Mouse (Mus musculus) liver, embryonic 11.5 days (tissue): ENCODE measurements at regions not wholly inside any gene's neighbourhood (a gene's known extent, or its start where the extent isn't known, plus 50 kb on each side); places are given as distances from the start of the nearest gene placed in this dataset.

Experiments
- ATAC-seq: fragments of 200-750 bp; cut with Nextera tagmentation; replicated peaks from 2 replicates; pipeline ENCODE4 v1.8.0; 2017; ENCODE audit warnings: moderate number of reproducible peaks, mild to moderate bottlenecking, moderate TSS enrichment, moderate library complexity; ENCODE audit not compliant: low FRiP score
- DNase-seq: peaks from one replicate; pipeline ENCODE4 v3.0.0-alpha.2; 2017; ENCODE audit warnings: low spot score
- H3K27ac ChIP-seq: fragments of 300-500 bp; sonication (generic); 2 replicates; pipeline ENCODE4 v1.5.1; 2014; ENCODE audit warnings: mild to moderate bottlenecking, low read depth, low read length, control low read depth
- H3K27me3 ChIP-seq: fragments of 300-500 bp; sonication (generic); replicated peaks from 2 replicates; pipeline ENCODE4 v1.6.1; 2014; ENCODE audit warnings: low read length, mixed read lengths; ENCODE audit not compliant: control insufficient read depth, insufficient read depth
- H3K36me3 ChIP-seq: fragments of 300-500 bp; sonication (generic); 2 replicates; pipeline ENCODE4 v1.6.1; 2014; ENCODE audit warnings: mild to moderate bottlenecking, low read length, moderate library complexity, mixed read lengths; ENCODE audit not compliant: control insufficient read depth, insufficient read depth
- H3K4me1 ChIP-seq: fragments of 300-500 bp; sonication (generic); replicated peaks from 2 replicates; pipeline ENCODE4 v1.6.1; 2014; ENCODE audit warnings: low read length, mixed read lengths; ENCODE audit not compliant: control insufficient read depth, insufficient read depth
- H3K4me2 ChIP-seq: fragments of 300-500 bp; sonication (generic); 2 replicates; pipeline ENCODE4 v1.6.1; 2014; ENCODE audit warnings: mild to moderate bottlenecking, control low read depth, moderate library complexity
- H3K4me3 ChIP-seq: fragments of 300-500 bp; sonication (generic); 2 replicates; pipeline ENCODE4 v1.5.1; 2014; ENCODE audit warnings: low read depth, low read length, control low read depth
- H3K9ac ChIP-seq: fragments of 300-500 bp; sonication (generic); 2 replicates; pipeline ENCODE4 v1.6.1; 2014; ENCODE audit warnings: low read depth, low read length, control low read depth
- H3K9me3 ChIP-seq: fragments of 300-500 bp; sonication (generic); 2 replicates; pipeline ENCODE4 v1.6.1; 2016; ENCODE audit warnings: low read length, inconsistent platforms, mixed read lengths; ENCODE audit not compliant: control insufficient read depth
- WGBS: fragments of 180-500 bp; shearing (Covaris S2); extraction: QIAGEN DNeasy Blood & Tissue Kit; methylation state at CpG from one replicate; pipeline ENCODE4 v1.1.7; 2014; 5-methylcytosine and 5-hydroxymethylcytosine counted together

GRCm38 (mm10) chr13:37712908-37713496 is 65.2 kb upstream of the Rreb1 start:
- 60% methylated on average over 4 of the region's 4 CpGs for WGBS
- Histone ChIP-seq H3K9ac (no peak overlapping the region), H3K4me2 (no peak overlapping the region), H3K4me3 (no peak overlapping the region), H3K27ac (no peak overlapping the region), H3K4me1 (peaks cover 18% of the 10 kb centered on the region), H3K36me3 (no peaks in the 10 kb centered on the region), H3K27me3 (no peaks in the 10 kb centered on the region), H3K9me3 (no peaks in the 10 kb centered on the region)
- DNase-seq (no peak), ATAC-seq (0 out of 2 replicates have a peak, but pooled peaks have one; percentile 20)

GRCm38 (mm10) chr13:37715058-37715712 is 63.0 kb upstream of the Rreb1 start:
- Histone ChIP-seq H3K9me3 (no peaks in the 10 kb centered on the region), H3K4me2 (no peak overlapping the region), H3K27me3 (no peaks in the 10 kb centered on the region), H3K9ac (no peak overlapping the region), H3K4me1 (peaks cover 21% of the 10 kb centered on the region), H3K27ac (peak overlapping the region; percentile 50; the same call in 1 of the 2 replicates), H3K4me3 (no peak overlapping the region), H3K36me3 (no peaks in the 10 kb centered on the region)
- WGBS, result 42% methylated on average over 9 of the region's 9 CpGs
- peak; percentile 54 for ATAC-seq
- DNase-seq, result no peak

- Histone ChIP-seq H3K4me1 (peaks cover 21% of the 10 kb centered on the region), H3K9me3 (no peaks in the 10 kb centered on the region), H3K4me2 (no peak overlapping the region), H3K9ac (no peak overlapping the region), H3K27me3 (no peaks in the 10 kb centered on the region), H3K27ac (peak overlapping the region; percentile 50; the same call in 1 of the 2 replicates), H3K4me3 (no peak overlapping the region), H3K36me3 (no peaks in the 10 kb centered on the region)
- ATAC-seq, result no peak
- DNase-seq, result no peak
- whole genome bisulfite sequencing, result 69% methylated on average over 15 of the region's 15 CpGs
These were observed 62.2 kb upstream of the Rreb1 start for GRCm38 (mm10) chr13:37715770-37716693.

- ATAC-seq (no peak), DNase-seq (no peak)
- H3K27ac ChIP-seq, result no peak overlapping the region
- no peak overlapping the region for H3K9ac ChIP-seq
- H3K27me3 ChIP-seq, result no peaks in the 10 kb centered on the region
- no peaks in the 10 kb centered on the region for H3K9me3 ChIP-seq
- WGBS, result 46% methylated on average over 1 of the region's 1 CpGs
- no peak overlapping the region for H3K4me3 ChIP-seq
- no peak overlapping the region for H3K4me2 ChIP-seq
- no peaks in the 10 kb centered on the region for H3K36me3 ChIP-seq
- peaks cover 21% of the 10 kb centered on the region for H3K4me1 ChIP-seq
These were observed 60.4 kb upstream of the Rreb1 start for GRCm38 (mm10) chr13:37717793-37718192.

- Histone ChIP-seq H3K9me3 (no peaks in the 10 kb centered on the region), H3K27me3 (no peaks in the 10 kb centered on the region), H3K4me1 (peaks cover 17% of the 10 kb centered on the region), H3K9ac (no peak overlapping the region), H3K4me3 (no peak overlapping the region), H3K27ac (no peak overlapping the region), H3K36me3 (no peaks in the 10 kb centered on the region), H3K4me2 (no peak overlapping the region)
- WGBS, result 34% methylated on average over 4 of the region's 4 CpGs
- peak; percentile 68; the same call in 1 of the 2 replicates for ATAC-seq
- no peak for DNase-seq
These were observed 59.8 kb upstream of the Rreb1 start for GRCm38 (mm10) chr13:37718364-37718763.
